Mouse (Mus musculus) MN1 (cell line): ENCODE measurements around the gene Zbtb40.

Experiments
- DNase-seq: peaks from one replicate; pipeline ENCODE4 v3.0.0-alpha.2; 2016; ENCODE audit warnings: low spot score

The Zbtb40 gene

DNA sequence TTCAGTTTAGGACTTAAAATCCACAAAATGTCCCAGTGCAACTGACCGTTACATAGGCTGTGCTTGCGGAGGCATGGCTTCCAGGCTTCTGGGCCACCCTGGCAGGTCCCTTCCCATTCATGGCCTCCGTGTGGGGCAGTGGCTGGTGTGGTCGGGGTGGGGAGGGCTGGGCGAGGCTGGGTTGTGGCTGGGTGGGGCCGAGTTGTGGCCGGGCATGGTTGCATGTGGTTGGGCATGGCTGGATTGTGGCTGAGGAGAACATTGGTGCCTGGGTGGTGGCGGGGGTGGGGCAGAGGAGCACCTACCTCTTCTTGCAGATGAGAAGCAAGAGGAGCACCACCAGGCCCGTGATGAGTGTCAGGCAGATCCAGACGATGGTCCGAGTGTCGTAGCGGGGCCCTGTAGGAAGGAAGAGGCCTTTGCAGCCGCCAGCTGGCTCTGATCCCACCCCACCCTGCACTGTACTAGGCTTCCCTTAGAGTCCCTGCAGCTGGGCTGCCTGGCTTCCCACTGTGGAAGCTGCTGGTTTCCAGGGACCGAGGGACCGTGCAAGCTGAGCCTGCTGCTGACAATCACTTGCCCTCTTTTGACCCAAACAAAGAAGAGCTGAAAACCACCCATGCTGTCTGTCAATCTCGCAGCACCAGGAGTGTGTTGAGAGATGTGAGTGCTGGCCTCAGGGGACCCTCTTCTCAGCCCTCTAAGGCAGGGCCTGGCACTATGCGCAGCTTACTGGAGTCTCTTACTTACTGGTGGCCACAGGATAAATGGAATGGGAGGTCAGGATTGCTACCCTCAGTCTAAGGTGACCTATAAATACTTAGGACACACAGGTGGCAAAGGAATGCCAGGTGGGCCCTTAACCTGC lies 113.6 kb downstream of the Zbtb40 start:
- no peak for DNase-seq

DNA sequence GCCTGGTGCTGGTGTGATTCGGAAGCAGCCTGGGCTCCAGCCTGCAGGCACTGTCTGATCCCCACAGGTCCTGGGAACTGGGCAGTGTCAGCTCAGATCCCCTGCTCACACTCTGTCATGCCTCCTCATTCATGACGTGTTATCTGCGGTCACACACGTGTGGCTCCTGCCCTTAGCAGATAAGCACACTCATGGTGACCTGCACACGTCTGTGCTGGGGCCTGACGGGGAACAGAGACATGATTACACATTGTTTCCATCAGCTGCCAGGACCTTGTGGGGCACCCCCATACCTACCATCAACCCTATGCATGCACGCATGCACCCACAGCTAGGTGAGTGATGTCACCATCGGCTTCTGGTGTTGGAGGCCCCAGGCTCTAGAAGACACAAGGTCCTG lies 118.1 kb downstream of the Zbtb40 start:
- DNase-seq = no peak
